Mouse (Mus musculus): ENCODE measurements around the gene Znrf3.

DNA sequence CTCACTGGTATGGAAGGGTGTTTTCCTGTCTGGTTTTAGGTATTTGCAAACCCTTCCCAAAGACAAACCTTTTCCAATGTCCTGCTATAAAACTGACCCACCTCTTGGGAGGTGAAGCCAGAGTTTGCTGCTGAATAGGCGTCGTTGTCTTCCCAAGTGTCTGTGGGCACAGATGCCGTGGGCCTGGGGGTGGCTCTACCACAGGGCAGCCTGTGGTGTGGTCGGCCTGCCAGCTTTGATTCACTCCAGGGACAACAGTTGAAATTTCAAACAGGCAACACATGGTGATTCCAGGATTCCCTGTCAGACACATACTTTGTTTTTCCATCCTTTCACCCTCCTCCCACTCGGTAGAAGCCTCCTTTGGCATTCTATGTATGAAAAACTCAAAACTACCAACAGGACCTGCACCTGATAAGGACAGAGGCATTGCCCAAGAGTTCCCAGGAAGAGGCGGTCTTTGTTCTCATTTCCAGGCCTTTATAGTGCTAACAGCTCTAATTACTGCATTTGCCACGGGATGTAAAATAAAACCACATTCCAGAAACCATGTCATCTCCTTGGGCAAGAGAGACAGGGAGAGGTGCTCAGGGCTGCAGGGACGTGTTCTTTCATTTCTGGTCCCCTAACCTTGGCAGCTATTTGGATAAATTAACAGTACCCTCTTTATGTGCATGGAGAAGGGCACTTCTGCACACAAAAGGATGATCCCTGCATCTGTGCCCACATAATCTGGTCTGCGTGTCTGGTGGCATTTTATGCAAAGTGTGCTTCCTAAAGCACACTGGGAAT lies 173.2 kb downstream of the Znrf3 start:
- no peak for TF ChIP-seq CTCF (IDR thresholded peaks at IDR 0.05; ENCODE audit: extremely low read depth, insufficient read depth, low read length)
- no peak for TF ChIP-seq POLR2A (IDR thresholded peaks at IDR 0.05; ENCODE audit: extremely low read depth, insufficient read depth, low read length)
